Mouse (Mus musculus): ENCODE results near the gene Psmd9. TPM values are rescaled to one million over a fixed set of nuclear protein-coding genes. Genes with fewer than 3 reads are reported as not detected.
A peak's percentile ranks its signal among the peaks of the same experiment; 100 is the strongest.

Psmd9 gene
- polyA plus RNA-seq, 1 experiment from 2014 or later = 51.4 TPM

DNA sequence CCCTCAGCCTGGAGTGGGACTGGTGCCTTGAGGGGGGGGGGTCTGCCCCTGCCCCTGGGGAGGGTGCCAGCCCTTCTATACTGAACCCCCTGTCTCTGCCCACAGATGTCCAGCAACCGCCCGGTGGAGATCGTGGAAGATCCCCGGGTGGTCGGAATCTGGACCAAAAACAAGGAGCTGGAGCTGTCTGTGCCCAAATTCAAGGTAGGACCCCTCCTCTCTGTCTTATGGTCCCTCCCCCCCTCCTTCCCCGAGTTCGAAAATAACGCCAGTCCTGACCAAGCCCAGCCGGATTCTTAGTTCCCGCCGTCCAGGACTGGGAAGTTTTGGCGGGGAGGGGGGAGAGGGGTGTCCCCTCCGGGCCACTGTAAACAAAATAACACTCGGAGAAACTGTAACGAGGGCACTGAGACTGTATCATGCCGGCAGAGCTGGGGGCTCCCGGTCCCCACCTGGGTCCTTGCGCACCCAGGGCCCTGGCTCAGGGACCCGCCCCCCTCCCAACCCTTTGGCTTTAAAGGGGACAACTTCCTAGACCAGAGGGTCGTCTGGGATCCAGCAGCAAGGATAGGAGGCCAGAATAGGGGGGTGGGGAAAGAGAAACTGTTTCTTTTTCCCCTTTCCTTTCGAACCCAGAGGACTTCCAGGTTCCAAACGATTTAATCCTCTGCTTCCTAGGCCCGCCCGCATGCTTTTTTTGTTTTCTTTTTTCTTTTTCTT is 25.8 kb upstream of the Psmd9 start:
- Histone ChIP-seq H3K4me1 (replicated peaks; ENCODE audit: control insufficient read depth, insufficient read depth) (peaks cover 5% of the 10 kb centered on the region; the same call in 1 of the 2 replicates), H3K27ac (replicated peaks) (peak overlapping the region; percentile 100), H3K27me3 (ENCODE audit: control insufficient read depth, insufficient read depth, low read length) (no peaks in the 10 kb centered on the region), H3K4me3 (ENCODE audit: low read depth, low read length) (peak overlapping the region; percentile 92), H3K36me3 (ENCODE audit: control insufficient read depth, insufficient read depth, low read length) (peaks cover 12% of the 10 kb centered on the region), H3K9ac (ENCODE audit: low read length) (peak overlapping the region; percentile 98), H3K9me3 (ENCODE audit: control insufficient read depth, low read length) (no peaks in the 10 kb centered on the region), H3K4me2 (replicated peaks; ENCODE audit: low read depth) (peak overlapping the region; percentile 100)
- WGBS = under 1% methylated on average over 24 of the region's 24 CpGs
- DNase-seq (ENCODE audit: low spot score) (peak; percentile 38), ATAC-seq (ENCODE audit: low FRiP score, low TSS enrichment) (no peak)
- TF ChIP-seq CTCF (IDR thresholded peaks at IDR 0.05; ENCODE audit: low read depth) (no peak), EP300 (optimal IDR thresholded peaks at IDR 0.05) (no peak)

DNA sequence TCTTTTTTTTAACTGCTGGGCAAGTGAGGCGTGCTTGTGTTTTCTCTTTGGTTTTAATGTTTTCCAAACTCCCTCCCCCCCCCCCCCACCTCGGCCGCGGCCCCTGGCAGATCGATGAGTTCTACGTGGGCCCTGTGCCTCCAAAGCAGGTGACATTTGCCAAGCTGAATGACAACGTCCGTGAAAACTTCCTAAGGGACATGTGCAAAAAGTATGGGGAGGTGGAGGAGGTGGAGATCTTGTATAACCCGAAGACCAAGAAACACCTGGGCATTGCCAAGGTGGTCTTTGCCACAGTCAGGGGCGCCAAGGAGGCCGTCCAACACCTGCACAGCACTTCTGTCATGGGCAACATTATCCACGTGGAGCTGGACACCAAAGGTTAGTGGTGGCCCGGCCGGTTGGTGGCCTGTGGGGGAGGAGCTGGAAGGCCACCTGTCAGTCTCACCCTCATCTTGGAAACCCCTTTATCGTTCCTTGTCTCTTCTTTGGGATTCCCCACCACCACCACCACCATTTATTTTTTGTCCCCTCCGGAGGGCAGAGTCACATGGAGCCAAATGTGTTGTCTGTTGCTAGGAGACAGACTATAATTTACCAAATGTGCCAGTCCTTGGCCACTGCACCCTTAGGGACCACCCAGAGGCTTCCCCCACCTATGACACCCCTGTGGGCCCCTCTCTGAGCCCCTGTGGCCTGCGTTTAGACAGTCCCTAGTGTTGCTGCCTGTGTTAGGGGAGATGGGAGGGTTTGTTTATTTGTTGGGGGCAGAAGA is 25.1 kb upstream of the Psmd9 start:
- Histone ChIP-seq H3K4me3 (ENCODE audit: low read depth, low read length) (peak overlapping the region; percentile 92), H3K4me1 (replicated peaks; ENCODE audit: control insufficient read depth, insufficient read depth) (peaks cover 5% of the 10 kb centered on the region; the same call in 1 of the 2 replicates), H3K9ac (ENCODE audit: low read length) (peak overlapping the region; percentile 98), H3K9me3 (ENCODE audit: control insufficient read depth, low read length) (no peaks in the 10 kb centered on the region), H3K27ac (replicated peaks) (peak overlapping the region; percentile 100), H3K4me2 (replicated peaks; ENCODE audit: low read depth) (peak overlapping the region; percentile 100), H3K27me3 (ENCODE audit: control insufficient read depth, insufficient read depth, low read length) (no peaks in the 10 kb centered on the region), H3K36me3 (ENCODE audit: control insufficient read depth, insufficient read depth, low read length) (peaks cover 17% of the 10 kb centered on the region)
- TF ChIP-seq EP300 (optimal IDR thresholded peaks at IDR 0.05) (no peak), CTCF (IDR thresholded peaks at IDR 0.05; ENCODE audit: low read depth) (no peak)
- peak; percentile 44 for DNase-seq (ENCODE audit: low spot score)
- no peak for ATAC-seq (ENCODE audit: low FRiP score, low TSS enrichment)
- WGBS = 5% methylated on average over 17 of the region's 17 CpGs

GRCm38 (mm10) chr5:123144746-123145590 is 24.2 kb upstream of the Psmd9 start:
- Histone ChIP-seq H3K27ac (replicated peaks) (0 out of 2 replicates have a peak overlapping the region, but pooled peaks have one; percentile 45), H3K4me3 (ENCODE audit: low read depth, low read length) (peak overlapping the region; percentile 92), H3K27me3 (ENCODE audit: control insufficient read depth, insufficient read depth, low read length) (no peaks in the 10 kb centered on the region), H3K4me2 (replicated peaks; ENCODE audit: low read depth) (peak overlapping the region; percentile 100), H3K4me1 (replicated peaks; ENCODE audit: control insufficient read depth, insufficient read depth) (peaks cover 5% of the 10 kb centered on the region; the same call in 1 of the 2 replicates), H3K9ac (ENCODE audit: low read length) (peak overlapping the region; percentile 47; the same call in 1 of the 2 replicates), H3K36me3 (ENCODE audit: control insufficient read depth, insufficient read depth, low read length) (peaks cover 18% of the 10 kb centered on the region), H3K9me3 (ENCODE audit: control insufficient read depth, low read length) (no peaks in the 10 kb centered on the region)
- 33% methylated on average over 20 of the region's 20 CpGs for WGBS
- DNase-seq (ENCODE audit: low spot score) (peak; percentile 41), ATAC-seq (ENCODE audit: low FRiP score, low TSS enrichment) (no peak)
- TF ChIP-seq EP300 (optimal IDR thresholded peaks at IDR 0.05) (no peak), CTCF (IDR thresholded peaks at IDR 0.05; ENCODE audit: low read depth) (no peak)

DNA sequence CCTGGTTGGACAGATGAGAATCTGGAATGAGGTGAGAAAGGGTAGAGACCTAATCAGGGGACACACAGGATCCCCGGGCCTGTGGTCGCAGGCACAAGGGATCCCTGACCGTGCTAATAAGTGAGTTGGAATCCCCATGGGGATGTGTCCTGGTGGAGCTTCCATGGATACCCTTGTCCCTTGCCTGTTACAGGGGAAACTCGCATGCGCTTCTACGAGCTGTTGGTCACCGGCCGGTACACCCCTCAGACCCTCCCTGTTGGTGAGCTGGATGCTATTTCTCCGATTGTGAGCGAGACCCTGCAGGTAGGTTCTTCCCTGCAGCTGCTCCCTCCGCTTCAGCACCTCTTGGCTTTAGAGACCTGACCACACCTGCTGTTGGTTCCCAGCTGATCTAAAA is 22.9 kb upstream of the Psmd9 start:
- no peak overlapping the region for H3K4me2 ChIP-seq (replicated peaks; ENCODE audit: low read depth)
- no peak overlapping the region for H3K27ac ChIP-seq (replicated peaks)
- DNase-seq (ENCODE audit: low spot score) = no peak
- H3K36me3 ChIP-seq (ENCODE audit: control insufficient read depth, insufficient read depth, low read length) = peaks cover 18% of the 10 kb centered on the region
- no peaks in the 10 kb centered on the region for H3K9me3 ChIP-seq (ENCODE audit: control insufficient read depth, low read length)
- no peak overlapping the region for H3K4me3 ChIP-seq (ENCODE audit: low read depth, low read length)
- TF ChIP-seq CTCF (IDR thresholded peaks at IDR 0.05; ENCODE audit: low read depth) (no peak), EP300 (optimal IDR thresholded peaks at IDR 0.05) (no peak)
- no peaks in the 10 kb centered on the region for H3K27me3 ChIP-seq (ENCODE audit: control insufficient read depth, insufficient read depth, low read length)
- no peak overlapping the region for H3K9ac ChIP-seq (ENCODE audit: low read length)
- no peak for ATAC-seq (ENCODE audit: low FRiP score, low TSS enrichment)
- peaks cover 9% of the 10 kb centered on the region for H3K4me1 ChIP-seq (replicated peaks; ENCODE audit: control insufficient read depth, insufficient read depth)
- 87% methylated on average over 11 of the region's 11 CpGs for WGBS

DNA sequence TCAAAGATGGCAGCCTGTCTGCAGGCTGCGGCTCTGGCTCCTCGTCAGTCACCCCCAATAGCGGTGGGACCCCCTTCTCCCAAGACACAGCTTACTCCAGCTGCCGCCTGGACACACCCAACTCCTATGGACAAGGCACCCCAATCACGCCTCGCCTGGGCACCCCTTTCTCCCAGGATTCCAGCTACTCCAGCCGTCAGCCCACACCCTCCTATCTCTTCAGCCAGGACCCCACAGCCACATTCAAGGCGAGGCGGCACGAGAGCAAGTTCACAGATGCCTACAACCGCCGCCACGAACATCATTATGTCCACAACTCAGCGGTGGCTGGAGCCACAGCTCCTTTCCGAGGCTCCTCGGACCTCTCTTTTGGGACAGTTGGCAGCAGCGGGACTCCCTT is 21.6 kb upstream of the Psmd9 start:
- Histone ChIP-seq H3K27me3 (ENCODE audit: control insufficient read depth, insufficient read depth, low read length) (no peaks in the 10 kb centered on the region), H3K4me1 (replicated peaks; ENCODE audit: control insufficient read depth, insufficient read depth) (peaks cover 9% of the 10 kb centered on the region), H3K36me3 (ENCODE audit: control insufficient read depth, insufficient read depth, low read length) (peaks cover 26% of the 10 kb centered on the region), H3K4me2 (replicated peaks; ENCODE audit: low read depth) (no peak overlapping the region), H3K27ac (replicated peaks) (no peak overlapping the region), H3K4me3 (ENCODE audit: low read depth, low read length) (no peak overlapping the region), H3K9ac (ENCODE audit: low read length) (no peak overlapping the region), H3K9me3 (ENCODE audit: control insufficient read depth, low read length) (no peaks in the 10 kb centered on the region)
- ATAC-seq (ENCODE audit: low FRiP score, low TSS enrichment) (no peak), DNase-seq (ENCODE audit: low spot score) (no peak)
- TF ChIP-seq EP300 (optimal IDR thresholded peaks at IDR 0.05) = no peak
- no peak for TF ChIP-seq CTCF (IDR thresholded peaks at IDR 0.05; ENCODE audit: low read depth)
- WGBS = 80% methylated on average over 17 of the region's 17 CpGs
